Mouse (Mus musculus): Measurements from ENCODE around the gene Gm9918.

DNA sequence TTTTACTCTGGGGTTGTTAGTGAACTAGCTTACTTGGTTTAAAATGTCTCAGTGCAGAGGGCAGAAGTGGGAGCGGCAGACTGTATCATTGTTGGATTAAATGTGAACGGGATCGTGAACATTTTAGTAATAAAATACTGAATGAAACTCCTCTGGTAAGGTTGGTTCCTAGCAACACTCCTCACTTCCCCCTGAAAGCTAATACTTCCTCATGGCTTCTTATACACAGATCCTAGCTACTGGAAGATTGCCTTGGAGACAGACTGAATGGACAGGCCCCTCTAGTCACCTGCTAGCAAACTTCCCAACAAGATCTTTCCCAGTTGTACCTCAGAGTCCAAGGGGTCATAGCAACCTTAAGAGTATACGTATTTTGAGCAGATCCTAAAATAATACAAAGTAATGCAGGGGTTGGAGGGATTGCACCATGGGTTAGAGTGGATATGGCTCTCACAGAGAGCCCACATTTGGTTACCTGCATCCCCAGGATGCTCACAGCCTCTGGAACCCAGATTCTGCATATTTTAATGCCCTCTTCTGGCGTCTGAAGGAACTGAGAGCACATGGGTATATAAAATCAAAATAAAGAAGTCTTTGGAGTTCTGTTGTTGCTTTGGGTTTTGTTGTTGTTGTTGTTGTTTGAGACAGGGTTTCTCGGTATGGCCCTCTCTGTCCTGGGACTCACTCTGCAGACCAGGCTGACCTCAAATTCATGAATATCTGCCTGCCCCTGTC, 3.8 kb downstream of the Gm9918 start:
- TF ChIP-seq CTCF (IDR thresholded peaks at IDR 0.05; ENCODE audit: extremely low read depth, insufficient read depth, insufficient read length, insufficient replicate concordance) (no peak), POLR2A (IDR thresholded peaks at IDR 0.05; ENCODE audit: low read depth, low read length) (no peak)
